Mouse (Mus musculus): ENCODE data around the gene Thumpd1. TPM values are rescaled to one million over a fixed set of nuclear protein-coding genes. Genes with fewer than 3 reads are reported as not detected.
A peak's percentile ranks its signal among the peaks of the same experiment; 100 is the strongest.

Gene Thumpd1
- polyA plus RNA-seq (2014; fragmentation: Nextera tagmentation; extraction: Ambion mirVana) = 101 TPM in 2 replicates

DNA sequence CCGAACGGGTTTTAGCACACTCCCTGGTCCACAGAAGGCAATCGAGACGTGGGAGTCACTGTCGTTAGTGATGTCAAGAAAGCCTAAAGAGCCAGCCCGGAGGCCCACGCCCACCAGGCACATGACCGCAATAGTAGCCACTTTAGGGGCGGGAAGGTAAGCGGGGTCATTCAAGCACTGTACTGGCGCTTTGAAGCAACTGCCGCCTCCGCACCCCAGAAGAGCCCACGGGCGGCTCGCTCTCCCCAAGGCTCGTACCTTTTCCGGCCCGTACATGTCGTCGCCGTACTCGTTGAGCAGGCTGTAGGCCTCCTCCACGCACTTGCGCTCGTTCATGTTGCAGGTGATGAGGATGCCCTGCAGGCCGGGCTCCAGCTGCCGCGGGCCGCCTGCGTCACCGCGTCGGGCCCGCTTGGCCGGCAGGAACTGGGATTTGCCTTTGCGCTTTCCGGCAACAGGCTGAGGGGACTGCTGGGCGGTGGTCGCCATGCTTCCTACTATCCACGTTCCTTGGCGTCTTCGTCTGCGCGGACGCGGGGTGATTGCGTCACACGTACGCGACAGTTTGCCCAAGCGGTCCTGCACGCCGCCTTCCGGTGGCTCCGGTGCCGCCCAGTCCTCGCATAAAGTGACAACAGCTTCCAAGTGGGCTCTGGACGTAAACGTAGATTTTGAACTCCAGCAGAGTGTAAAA lies at the start of gene Thumpd1:
Thumpd1 (minus strand) TSS at position 546 of the 694 bp plus-strand sequence.
- peak; percentile 96 for DNase-seq (ENCODE audit: low spot score)
- Histone ChIP-seq H3K9me3 (ENCODE audit: control insufficient read depth, low read length) (no peaks in the 10 kb centered on the region), H3K4me1 (replicated peaks; ENCODE audit: control insufficient read depth, insufficient read depth, low read length) (0 out of 2 replicates have a peak, but pooled peaks cover 2% of the 10 kb centered on the region), H3K9ac (ENCODE audit: low read length) (peak within 1 kb of the TSS; percentile 84), H3K4me3 (ENCODE audit: low read depth, low read length) (peak within 1 kb of the TSS; percentile 93), H3K36me3 (ENCODE audit: control insufficient read depth, insufficient read depth, low read length) (peaks cover 10% of the 10 kb centered on the region; the same call in 1 of the 2 replicates), H3K4me2 (ENCODE audit: low read depth, low read length, severe bottlenecking) (peak within 1 kb of the TSS; percentile 74), H3K27me3 (ENCODE audit: control insufficient read depth, insufficient read depth, low read length) (no peaks in the 10 kb centered on the region), H3K27ac (ENCODE audit: low read depth, low read length) (no peak within 1 kb of the TSS)
- under 1% methylated on average over 60 of the region's 60 CpGs for WGBS
- peak; percentile 96 for ATAC-seq (replicated peaks; ENCODE audit: low FRiP score)

- Histone ChIP-seq H3K36me3 (ENCODE audit: control insufficient read depth, insufficient read depth, low read length) (no peaks in the 10 kb centered on the region), H3K4me2 (ENCODE audit: low read depth, low read length, severe bottlenecking) (no peak overlapping the region), H3K4me1 (replicated peaks; ENCODE audit: control insufficient read depth, insufficient read depth, low read length) (no peaks in the 10 kb centered on the region), H3K4me3 (ENCODE audit: low read depth, low read length) (no peak overlapping the region), H3K9ac (ENCODE audit: low read length) (no peak overlapping the region), H3K27me3 (ENCODE audit: control insufficient read depth, insufficient read depth, low read length) (no peaks in the 10 kb centered on the region), H3K9me3 (ENCODE audit: control insufficient read depth, low read length) (no peaks in the 10 kb centered on the region), H3K27ac (ENCODE audit: low read depth, low read length) (no peak overlapping the region)
- DNase-seq (ENCODE audit: low spot score) (no peak), ATAC-seq (replicated peaks; ENCODE audit: low FRiP score) (no peak)
- 90% methylated on average over 8 of the region's 8 CpGs for WGBS
These were observed 49.3 kb upstream of the Thumpd1 start for GRCm38 (mm10) chr7:119769895-119770294.

- H3K9ac ChIP-seq (ENCODE audit: low read length) = no peak overlapping the region
- H3K27ac ChIP-seq (ENCODE audit: low read depth, low read length) = no peak overlapping the region
- H3K36me3 ChIP-seq (ENCODE audit: control insufficient read depth, insufficient read depth, low read length) = no peaks in the 10 kb centered on the region
- ATAC-seq (replicated peaks; ENCODE audit: low FRiP score) = no peak
- no peaks in the 10 kb centered on the region for H3K9me3 ChIP-seq (ENCODE audit: control insufficient read depth, low read length)
- H3K4me1 ChIP-seq (replicated peaks; ENCODE audit: control insufficient read depth, insufficient read depth, low read length) = no peaks in the 10 kb centered on the region
- H3K4me2 ChIP-seq (ENCODE audit: low read depth, low read length, severe bottlenecking) = no peak overlapping the region
- H3K4me3 ChIP-seq (ENCODE audit: low read depth, low read length) = no peak overlapping the region
- no peaks in the 10 kb centered on the region for H3K27me3 ChIP-seq (ENCODE audit: control insufficient read depth, insufficient read depth, low read length)
- no peak for DNase-seq (ENCODE audit: low spot score)
- 90% methylated on average over 6 of the region's 6 CpGs for WGBS
These were observed 46.4 kb upstream of the Thumpd1 start for GRCm38 (mm10) chr7:119766996-119767395.

DNA sequence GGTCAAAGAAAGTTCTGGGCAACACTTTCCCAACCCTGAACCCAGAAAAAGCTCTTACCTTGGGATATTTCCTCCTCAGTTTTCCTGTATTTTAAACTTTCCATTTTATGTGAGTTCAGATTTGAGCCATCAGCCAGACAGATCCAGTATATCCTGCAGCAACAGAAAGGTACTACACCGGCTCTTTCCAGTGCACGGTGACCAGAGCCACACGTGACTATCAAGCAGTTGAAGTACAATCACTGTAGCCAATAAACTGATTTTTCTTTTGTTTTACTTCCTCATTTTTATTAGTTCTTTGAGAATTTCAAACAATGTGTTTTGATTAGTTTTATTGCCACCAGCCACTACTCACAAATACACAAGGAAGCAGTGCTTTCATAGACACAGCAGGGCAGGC lies 43.8 kb upstream of the Thumpd1 start:
- Histone ChIP-seq H3K36me3 (ENCODE audit: control insufficient read depth, insufficient read depth, low read length) (no peaks in the 10 kb centered on the region), H3K9me3 (ENCODE audit: control insufficient read depth, low read length) (no peaks in the 10 kb centered on the region), H3K27ac (ENCODE audit: low read depth, low read length) (no peak overlapping the region), H3K27me3 (ENCODE audit: control insufficient read depth, insufficient read depth, low read length) (no peaks in the 10 kb centered on the region), H3K9ac (ENCODE audit: low read length) (no peak overlapping the region), H3K4me2 (ENCODE audit: low read depth, low read length, severe bottlenecking) (no peak overlapping the region), H3K4me1 (replicated peaks; ENCODE audit: control insufficient read depth, insufficient read depth, low read length) (no peaks in the 10 kb centered on the region), H3K4me3 (ENCODE audit: low read depth, low read length) (no peak overlapping the region)
- 96% methylated on average over 3 of the region's 3 CpGs for WGBS
- no peak for DNase-seq (ENCODE audit: low spot score)
- ATAC-seq (replicated peaks; ENCODE audit: low FRiP score) = no peak

DNA sequence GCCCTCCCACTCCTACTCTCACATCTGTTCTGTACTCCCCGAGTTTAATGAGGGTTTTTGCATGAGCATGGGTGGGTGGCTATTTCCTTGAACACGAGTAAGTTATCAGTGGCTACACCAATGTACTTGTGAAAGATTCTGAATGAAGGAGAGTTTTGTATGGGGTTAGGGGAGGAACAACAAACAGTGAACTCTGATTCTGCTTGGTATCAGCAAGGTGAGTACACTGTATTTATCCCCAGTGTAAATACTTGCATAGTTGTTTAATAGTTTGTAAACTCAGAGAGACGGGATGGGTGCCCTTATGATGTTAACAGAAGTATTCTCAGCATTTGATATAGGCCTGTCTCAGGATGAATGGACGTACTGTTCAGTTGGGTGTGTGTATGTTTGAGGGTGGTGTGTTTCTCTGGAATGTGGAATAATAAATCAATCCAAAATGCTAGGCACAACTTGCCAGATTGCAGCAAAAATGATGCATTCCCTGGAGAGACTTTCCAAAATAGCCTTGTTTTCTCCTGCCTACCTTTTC lies 41.6 kb upstream of the Thumpd1 start:
- H3K9me3 ChIP-seq (ENCODE audit: control insufficient read depth, low read length) = no peaks in the 10 kb centered on the region
- WGBS = 77% methylated on average over 4 of the region's 4 CpGs
- DNase-seq (ENCODE audit: low spot score) = no peak
- H3K27me3 ChIP-seq (ENCODE audit: control insufficient read depth, insufficient read depth, low read length) = no peaks in the 10 kb centered on the region
- no peak overlapping the region for H3K27ac ChIP-seq (ENCODE audit: low read depth, low read length)
- no peaks in the 10 kb centered on the region for H3K4me1 ChIP-seq (replicated peaks; ENCODE audit: control insufficient read depth, insufficient read depth, low read length)
- no peak for ATAC-seq (replicated peaks; ENCODE audit: low FRiP score)
- H3K9ac ChIP-seq (ENCODE audit: low read length) = no peak overlapping the region
- H3K4me3 ChIP-seq (ENCODE audit: low read depth, low read length) = no peak overlapping the region
- no peaks in the 10 kb centered on the region for H3K36me3 ChIP-seq (ENCODE audit: control insufficient read depth, insufficient read depth, low read length)
- no peak overlapping the region for H3K4me2 ChIP-seq (ENCODE audit: low read depth, low read length, severe bottlenecking)

DNA sequence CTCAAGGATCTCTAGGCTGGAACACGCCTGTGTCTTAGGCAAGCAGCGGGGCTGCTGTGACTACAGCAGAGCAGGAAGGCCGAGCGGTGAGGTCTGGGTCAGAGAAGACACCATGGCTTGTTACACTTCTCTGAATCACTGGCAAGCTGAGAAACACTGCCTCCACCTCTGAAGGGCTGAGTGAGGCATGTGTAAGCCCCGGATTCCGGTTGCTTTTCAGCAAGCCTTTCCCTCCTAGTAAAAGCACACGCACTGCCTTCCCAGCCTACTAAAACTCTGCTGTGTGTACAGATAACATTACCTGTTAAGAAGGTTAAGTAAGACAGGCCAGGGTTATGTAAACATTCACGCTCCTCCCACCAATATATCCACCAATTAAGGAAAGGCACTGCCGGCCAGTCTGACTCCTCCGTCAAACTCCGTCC lies 39.9 kb upstream of the Thumpd1 start, which contains the start of gene Acsm3:
Acsm3 (plus strand) TSS at position 397 of the 425 bp plus-strand sequence.
- 87% methylated on average over 11 of the region's 11 CpGs for WGBS

DNA sequence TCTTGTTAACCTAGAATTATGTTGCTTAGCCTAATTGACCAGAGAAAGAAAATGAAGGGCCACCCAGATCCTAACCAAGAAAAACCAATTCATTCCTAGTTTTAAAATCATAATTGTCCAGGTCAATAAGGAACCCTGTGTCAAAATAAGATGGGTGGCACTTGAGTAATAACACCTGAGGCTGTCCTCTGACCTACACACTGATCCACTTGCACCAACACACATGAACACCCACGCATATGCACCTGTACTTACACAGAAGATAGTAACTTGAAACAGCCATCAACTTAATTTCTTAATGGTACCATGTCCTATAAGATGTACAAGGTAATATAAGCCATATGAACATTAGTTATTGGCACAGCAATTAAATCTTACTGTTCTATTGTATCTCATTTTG lies 33.1 kb upstream of the Thumpd1 start:
- Histone ChIP-seq H3K4me1 (replicated peaks; ENCODE audit: control insufficient read depth, insufficient read depth, low read length) (no peaks in the 10 kb centered on the region), H3K36me3 (ENCODE audit: control insufficient read depth, insufficient read depth, low read length) (no peaks in the 10 kb centered on the region), H3K9ac (ENCODE audit: low read length) (no peak overlapping the region), H3K27ac (ENCODE audit: low read depth, low read length) (no peak overlapping the region), H3K4me3 (ENCODE audit: low read depth, low read length) (no peak overlapping the region), H3K4me2 (ENCODE audit: low read depth, low read length, severe bottlenecking) (no peak overlapping the region), H3K9me3 (ENCODE audit: control insufficient read depth, low read length) (no peaks in the 10 kb centered on the region), H3K27me3 (ENCODE audit: control insufficient read depth, insufficient read depth, low read length) (no peaks in the 10 kb centered on the region)
- DNase-seq (ENCODE audit: low spot score) (no peak), ATAC-seq (replicated peaks; ENCODE audit: low FRiP score) (no peak)
- 87% methylated on average over 1 of the region's 1 CpGs for WGBS

More for the DNA sequence above, 39.9 kb upstream of the Thumpd1 start, which contains the start of gene Acsm3:
- DNase-seq (ENCODE audit: low spot score) (no peak), ATAC-seq (replicated peaks; ENCODE audit: low FRiP score) (no peak)
- H3K4me3 ChIP-seq (ENCODE audit: low read depth, low read length) = no peak within 1 kb of the TSS
- H3K4me2 ChIP-seq (ENCODE audit: low read depth, low read length, severe bottlenecking) = no peak within 1 kb of the TSS
- H3K27ac ChIP-seq (ENCODE audit: low read depth, low read length) = no peak within 1 kb of the TSS
- H3K27me3 ChIP-seq (ENCODE audit: control insufficient read depth, insufficient read depth, low read length) = no peaks in the 10 kb centered on the region
- no peak within 1 kb of the TSS for H3K9ac ChIP-seq (ENCODE audit: low read length)
- H3K4me1 ChIP-seq (replicated peaks; ENCODE audit: control insufficient read depth, insufficient read depth, low read length) = no peaks in the 10 kb centered on the region
- no peaks in the 10 kb centered on the region for H3K9me3 ChIP-seq (ENCODE audit: control insufficient read depth, low read length)
- H3K36me3 ChIP-seq (ENCODE audit: control insufficient read depth, insufficient read depth, low read length) = no peaks in the 10 kb centered on the region

DNA sequence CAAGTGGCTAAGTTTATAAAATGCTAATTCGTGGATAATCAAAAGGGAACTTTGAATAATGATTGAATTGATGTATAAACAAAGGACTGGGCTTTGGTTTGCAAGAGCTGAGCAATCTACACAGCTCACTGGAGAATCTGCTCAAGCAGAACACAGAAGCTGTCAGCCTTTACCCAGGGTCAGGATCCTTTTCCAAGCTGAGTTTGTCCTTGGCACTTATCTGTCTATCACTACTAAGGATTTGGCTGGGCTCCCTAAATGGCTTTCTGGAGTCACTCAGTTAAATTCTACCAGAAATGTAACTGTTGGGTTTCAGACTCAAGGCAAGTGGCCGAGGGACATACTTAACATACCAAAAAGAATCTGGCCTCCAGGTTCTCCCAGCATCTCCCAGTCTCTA lies 29.3 kb upstream of the Thumpd1 start:
- ATAC-seq (replicated peaks; ENCODE audit: low FRiP score) (no peak), DNase-seq (ENCODE audit: low spot score) (no peak)
- no peaks in the 10 kb centered on the region for H3K4me1 ChIP-seq (replicated peaks; ENCODE audit: control insufficient read depth, insufficient read depth, low read length)
- no peak overlapping the region for H3K4me3 ChIP-seq (ENCODE audit: low read depth, low read length)
- H3K4me2 ChIP-seq (ENCODE audit: low read depth, low read length, severe bottlenecking) = no peak overlapping the region
- H3K27ac ChIP-seq (ENCODE audit: low read depth, low read length) = no peak overlapping the region
- H3K9me3 ChIP-seq (ENCODE audit: control insufficient read depth, low read length) = no peaks in the 10 kb centered on the region
- no peak overlapping the region for H3K9ac ChIP-seq (ENCODE audit: low read length)
- no peaks in the 10 kb centered on the region for H3K27me3 ChIP-seq (ENCODE audit: control insufficient read depth, insufficient read depth, low read length)
- no peaks in the 10 kb centered on the region for H3K36me3 ChIP-seq (ENCODE audit: control insufficient read depth, insufficient read depth, low read length)
- 67% methylated on average over 2 of the region's 2 CpGs for WGBS

DNA sequence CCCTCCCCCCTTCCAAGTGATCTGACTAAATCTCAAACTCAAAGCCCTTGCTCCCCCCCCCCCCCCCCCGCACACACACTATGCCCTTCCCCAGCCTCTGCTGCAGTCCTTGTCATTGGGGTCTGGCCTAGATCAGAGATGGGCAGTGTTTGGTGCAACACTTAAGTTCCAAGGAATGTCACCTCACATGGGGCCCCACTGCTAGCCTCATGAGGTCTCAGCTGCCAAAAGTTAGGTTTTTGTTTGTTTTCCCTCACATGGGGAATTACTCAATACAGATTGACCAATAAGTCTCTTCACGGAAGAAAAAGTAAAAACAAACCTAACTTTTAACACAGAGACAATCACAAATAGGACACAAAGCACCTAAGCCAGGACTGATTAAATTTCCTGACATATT lies 28.2 kb upstream of the Thumpd1 start:
- 82% methylated on average over 2 of the region's 2 CpGs for WGBS
- DNase-seq (ENCODE audit: low spot score) (no peak), ATAC-seq (replicated peaks; ENCODE audit: low FRiP score) (no peak)
- H3K27ac ChIP-seq (ENCODE audit: low read depth, low read length) = no peak overlapping the region
- H3K27me3 ChIP-seq (ENCODE audit: control insufficient read depth, insufficient read depth, low read length) = no peaks in the 10 kb centered on the region
- no peak overlapping the region for H3K4me2 ChIP-seq (ENCODE audit: low read depth, low read length, severe bottlenecking)
- H3K9me3 ChIP-seq (ENCODE audit: control insufficient read depth, low read length) = no peaks in the 10 kb centered on the region
- no peak overlapping the region for H3K4me3 ChIP-seq (ENCODE audit: low read depth, low read length)
- no peaks in the 10 kb centered on the region for H3K36me3 ChIP-seq (ENCODE audit: control insufficient read depth, insufficient read depth, low read length)
- H3K4me1 ChIP-seq (replicated peaks; ENCODE audit: control insufficient read depth, insufficient read depth, low read length) = no peaks in the 10 kb centered on the region
- H3K9ac ChIP-seq (ENCODE audit: low read length) = no peak overlapping the region

Data from forebrain, embryonic 11.5 days (tissue).